Mouse (Mus musculus) adrenal gland (tissue): ENCODE measurements at regions not wholly inside any gene's neighbourhood (a gene's known extent, or its start where the extent isn't known, plus 50 kb on each side); places are given as distances from the start of the nearest gene placed in this dataset.

ENCODE experiments used
- intact Hi-C: fragments of 180-260 bp; cut with DNase I; formaldehyde crosslinking; loops from one replicate; pipeline ENCODE4 v1.15.1; 2025

DNA sequence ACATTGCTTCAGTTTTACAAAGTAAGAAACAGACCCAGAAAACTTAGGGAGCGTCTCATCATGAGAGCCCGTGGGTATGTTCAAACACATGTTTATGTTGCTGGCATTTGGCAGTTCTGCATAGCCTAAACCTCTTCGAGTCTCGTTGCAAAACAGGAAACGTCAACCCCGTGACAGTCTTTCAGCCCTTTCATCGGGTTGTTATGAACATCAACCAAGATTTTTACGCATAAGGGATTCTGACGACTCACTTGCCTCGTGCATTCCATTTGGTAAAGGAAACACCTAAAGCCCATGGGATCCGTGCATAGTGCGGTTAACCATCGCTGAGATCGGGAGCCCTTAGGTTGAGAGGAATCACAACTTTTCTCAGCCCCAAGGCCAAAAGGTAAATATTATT lies 115.7 kb downstream of the Gpam start:
- intact Hi-C loops, result no loop called here

DNA sequence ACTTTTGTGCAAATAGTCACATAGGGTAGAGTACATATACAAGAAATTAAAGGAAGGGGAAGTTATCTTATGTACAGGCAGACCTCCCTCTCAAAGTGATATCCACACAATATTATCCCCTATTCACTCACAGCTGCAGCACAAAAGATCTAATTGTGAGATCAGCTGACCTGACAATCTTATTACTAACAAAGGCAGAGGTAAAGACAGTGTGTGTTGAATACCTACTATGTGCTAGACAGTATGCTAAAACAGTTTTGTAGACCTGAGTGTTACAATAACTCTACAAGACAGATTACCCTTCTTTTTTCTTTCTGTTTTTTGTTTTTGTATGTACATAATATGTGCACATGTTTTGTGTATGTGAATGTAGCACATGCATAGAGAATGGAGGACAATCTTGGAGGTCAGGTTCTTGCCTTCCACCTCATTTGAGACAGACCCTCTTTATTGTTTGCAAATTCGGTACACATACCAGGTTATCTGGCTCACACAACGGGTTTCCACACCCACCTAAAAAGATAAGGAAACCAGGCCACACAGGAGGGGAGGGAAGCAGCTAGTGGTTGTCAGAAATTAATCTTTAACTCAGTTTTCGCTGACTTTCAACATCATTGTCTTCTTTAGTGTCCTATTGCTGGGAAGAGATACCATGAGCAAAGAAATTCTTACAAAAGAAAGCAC lies 118.4 kb downstream of the Gpam start:
- intact Hi-C loops, result no loop called here

DNA sequence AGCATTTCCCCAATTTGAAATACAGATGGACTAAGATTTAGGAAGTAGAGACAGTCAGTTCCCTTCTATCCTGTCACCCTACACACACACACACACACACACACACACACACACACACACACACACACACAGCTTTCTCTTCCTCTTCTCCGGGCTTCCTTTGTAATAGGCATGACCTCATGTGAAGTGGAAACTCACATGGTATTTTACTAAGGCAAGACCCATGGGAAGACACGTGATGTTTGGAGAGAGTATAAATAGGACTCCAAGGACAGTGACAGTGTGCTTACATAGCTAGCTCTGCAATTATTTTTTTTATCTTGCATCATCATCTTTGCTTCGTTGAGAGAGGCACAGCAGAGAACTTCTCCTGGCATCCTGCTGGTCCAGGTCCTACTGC lies 137.1 kb downstream of the Gpam start:
- intact Hi-C loops, result no loop called here

DNA sequence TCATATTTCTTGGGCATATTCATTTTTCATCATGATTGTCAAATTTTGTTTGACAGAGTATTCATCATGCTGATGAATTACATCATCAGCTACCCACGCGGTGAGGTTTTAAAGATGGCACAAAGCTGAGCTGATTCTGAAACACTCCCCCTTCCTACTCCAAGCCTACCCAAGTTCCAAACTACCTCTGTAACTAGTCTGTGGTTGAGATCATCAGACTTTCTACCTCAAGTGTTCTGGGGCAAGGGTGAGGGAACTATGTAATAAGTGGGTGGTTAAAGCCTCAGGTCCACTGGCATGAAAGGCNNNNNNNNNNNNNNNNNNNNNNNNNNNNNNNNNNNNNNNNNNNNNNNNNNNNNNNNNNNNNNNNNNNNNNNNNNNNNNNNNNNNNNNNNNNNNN lies 142.5 kb downstream of the Gpam start:
- intact Hi-C loops, result no loop called here

DNA sequence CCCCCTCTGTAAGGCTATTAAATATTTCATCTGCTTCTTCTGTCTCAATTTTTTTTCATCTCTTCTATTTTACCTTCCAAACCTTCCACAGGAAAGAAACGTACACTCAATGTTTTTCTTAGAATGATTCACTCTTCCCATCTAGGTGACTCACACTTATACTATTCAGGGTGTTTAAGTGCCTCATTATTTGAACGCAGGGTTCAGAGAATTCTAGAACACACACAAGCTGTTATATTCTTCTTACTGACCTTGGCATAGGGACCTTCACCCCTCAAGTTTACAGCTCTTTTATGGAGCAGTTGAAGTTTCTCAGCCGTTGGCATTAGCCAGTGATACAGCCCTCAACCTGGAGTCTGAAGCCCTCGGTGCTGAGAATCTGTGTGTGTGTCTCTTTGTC lies 144.2 kb downstream of the Gpam start:
- intact Hi-C loops, result no loop called here

DNA sequence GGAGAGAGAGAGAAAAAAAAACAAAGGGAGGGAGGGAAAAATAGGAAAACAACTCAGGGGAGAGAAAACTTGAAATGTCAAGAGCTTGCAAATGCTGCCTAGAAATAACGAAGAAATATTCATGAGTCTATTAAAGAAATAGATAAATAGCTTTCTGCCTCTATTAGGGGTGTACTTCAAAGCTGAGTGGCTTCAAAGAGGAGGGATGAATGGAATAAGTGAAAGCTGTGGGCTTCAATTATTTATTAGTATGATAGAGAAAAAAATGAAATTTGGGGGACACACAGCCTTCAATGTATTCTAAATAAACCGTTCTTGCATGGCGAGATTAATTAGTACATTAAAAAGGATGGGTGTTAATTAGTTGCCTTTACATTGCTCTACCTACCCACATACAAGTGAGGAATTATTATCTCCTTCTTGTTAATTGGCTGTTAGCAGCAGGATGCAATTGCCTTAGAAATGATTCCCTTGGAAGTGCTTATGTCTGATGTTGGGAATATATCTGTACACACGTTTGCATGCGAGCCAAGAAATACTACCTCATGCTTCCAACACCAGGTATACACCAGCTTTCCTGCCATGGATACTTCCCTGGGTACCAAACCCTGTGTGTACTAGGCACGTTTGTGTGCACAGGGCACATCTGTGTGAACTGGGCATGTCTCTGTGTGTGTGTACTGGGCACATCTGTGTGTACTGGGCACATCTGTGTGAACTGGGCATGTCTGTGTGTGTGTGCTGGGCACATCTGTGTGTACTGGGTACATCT lies 155.4 kb downstream of the Gpam start:
- intact Hi-C loops, result no loop called here

DNA sequence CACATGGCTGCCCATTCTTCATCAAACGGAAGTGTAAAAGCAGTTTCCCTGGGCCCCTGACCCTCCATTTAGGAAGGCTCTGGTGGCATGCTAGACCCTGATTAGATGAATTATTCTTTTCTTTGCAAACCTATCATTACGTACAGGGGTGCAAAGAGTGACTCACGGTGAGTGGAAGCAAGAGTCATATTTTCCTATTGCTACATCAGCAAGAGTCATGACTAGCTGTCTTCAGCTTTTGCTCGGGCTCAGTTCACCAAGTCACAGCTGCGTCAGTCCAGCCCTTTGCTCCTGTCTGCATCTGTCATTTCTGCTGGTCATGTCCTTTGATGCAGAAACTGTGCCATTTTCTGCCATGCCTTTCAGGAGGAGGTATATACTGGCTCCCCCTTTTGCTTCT lies 168.7 kb downstream of the Gpam start:
- intact Hi-C loops, result no loop called here

DNA sequence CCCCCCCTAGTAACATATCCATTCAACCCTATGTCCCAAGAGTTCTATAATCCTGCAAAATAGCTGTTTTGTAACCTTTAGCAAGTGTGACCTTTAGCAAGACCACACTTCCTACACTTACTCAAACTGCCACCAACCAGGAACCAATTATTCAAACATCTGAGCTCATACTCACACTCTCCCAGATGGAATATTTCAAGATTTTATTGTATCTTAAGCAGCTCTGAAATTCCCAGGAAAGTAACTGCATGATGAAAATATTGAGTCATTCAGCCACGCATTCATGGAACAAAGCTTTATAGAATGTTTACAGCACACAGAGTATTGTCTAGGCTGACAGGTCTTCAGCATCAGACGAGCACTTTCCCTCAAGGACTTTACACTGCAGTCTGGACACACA lies 171.9 kb downstream of the Gpam start:
- intact Hi-C loops, result no loop called here

DNA sequence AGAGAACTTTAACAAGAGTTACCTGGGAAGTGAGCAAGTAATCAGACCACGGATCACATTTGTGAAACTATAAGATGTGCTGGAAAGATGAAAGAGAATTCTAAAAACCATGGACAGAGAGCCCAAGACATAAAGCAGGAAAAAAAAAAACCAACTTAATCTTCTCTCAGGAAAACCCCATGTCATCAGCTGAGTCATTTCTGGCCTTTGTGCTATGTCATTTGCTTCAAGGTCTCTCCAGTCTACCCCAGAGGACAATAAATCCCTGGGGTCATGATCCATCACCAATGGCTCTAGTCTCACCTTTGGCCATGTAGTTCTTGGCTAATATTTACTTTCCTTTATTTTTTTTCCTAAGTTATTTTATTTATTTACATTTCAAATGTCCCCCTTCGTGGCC lies 174.5 kb downstream of the Gpam start:
- intact Hi-C loops, result no loop called here

DNA sequence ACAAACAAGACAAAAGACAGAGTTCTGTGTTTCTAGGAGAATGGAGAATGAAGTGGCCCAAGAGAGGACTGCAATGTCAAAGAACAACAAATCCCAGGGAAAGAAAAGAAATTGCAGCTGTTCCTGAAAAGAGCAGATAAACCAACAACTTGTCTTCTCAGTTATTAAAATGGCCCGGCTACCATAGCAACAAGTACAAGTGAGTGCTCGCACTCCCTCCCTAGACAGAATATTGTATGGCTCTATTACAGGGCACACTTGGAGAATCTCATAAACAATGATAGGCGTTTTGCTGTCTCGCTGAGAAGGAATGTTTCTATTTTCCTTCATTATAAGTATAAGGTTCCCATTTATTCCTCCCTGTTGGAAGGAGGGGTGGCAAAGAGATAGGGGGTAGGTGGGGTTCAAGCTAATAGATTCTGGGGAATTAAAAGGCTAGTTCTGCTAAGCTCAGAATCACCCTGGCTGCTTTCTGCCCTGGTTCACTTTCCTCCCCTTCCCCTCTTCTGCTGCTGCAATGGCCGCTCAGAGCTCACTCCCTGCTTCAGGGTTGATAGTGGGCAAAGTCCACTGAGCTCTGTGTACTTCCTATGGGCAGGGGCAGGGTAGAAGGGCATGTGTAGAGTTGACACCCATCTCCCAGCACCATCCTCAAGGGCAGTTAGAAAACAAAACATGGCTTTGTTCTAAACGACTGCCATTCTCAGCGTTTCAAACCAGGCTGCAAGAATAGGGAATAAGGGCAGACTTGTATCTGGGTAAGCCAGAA lies 178.5 kb downstream of the Gpam start:
- intact Hi-C loops, result no loop called here

DNA sequence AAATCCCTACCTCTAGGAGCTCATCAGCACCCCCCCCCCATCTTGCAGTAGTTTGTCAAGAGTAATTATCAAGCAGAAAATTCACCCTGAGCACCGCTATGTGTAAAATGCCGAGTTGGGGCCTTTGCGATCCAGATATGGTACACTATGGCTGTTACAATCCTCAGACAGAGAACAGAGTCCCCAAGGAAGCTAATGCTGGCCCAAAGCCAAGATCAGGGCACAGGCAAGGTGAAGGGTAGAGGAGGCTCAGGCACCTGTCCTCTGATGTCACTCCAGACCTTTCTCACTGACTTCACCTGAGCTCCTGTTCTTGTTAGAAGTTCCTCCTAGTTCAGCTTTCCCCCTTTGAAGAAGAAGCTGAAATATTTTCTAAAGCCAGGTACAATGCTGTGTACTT lies 179.5 kb downstream of the Gpam start:
- intact Hi-C loops, result no loop called here

DNA sequence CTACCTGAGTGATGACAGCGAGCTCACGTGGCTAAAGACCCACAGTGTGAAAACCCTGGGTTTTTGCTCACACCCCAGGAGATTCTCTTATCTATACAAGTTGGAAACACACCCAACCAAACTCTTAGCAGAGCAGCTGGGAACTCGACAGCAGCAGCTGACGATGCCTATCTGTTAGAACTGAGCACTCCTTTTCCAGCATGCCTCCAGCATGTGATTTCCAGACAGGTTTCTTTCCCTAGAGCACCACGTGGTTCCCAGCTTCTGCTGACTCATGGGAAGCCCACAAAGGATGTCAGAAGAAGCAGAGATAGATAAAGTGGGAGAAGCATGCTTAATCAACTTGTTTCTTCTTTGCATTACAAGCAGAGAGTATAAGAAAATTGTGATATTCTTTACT lies 194.5 kb downstream of the Gpam start:
- intact Hi-C loops, result no loop called here

DNA sequence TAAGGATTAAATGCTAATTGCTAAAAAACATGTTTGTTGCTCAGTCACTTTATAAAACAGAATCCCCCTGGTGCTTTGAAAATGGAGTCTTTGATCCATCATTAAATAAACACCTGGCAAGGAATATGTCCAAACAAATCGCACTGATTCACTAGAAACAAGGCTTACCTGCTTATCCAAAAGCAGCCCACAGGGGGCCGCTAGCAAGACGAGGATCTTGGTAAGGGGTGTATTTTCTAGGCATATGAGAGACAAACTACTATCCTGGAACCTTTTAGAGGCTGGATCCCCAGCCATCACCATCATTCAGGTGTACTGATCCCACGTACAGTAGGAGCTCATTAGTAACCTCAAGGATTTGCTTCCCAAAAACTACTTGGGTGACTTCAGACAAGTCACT lies 201.2 kb downstream of the Gpam start:
- intact Hi-C loops, result no loop called here

DNA sequence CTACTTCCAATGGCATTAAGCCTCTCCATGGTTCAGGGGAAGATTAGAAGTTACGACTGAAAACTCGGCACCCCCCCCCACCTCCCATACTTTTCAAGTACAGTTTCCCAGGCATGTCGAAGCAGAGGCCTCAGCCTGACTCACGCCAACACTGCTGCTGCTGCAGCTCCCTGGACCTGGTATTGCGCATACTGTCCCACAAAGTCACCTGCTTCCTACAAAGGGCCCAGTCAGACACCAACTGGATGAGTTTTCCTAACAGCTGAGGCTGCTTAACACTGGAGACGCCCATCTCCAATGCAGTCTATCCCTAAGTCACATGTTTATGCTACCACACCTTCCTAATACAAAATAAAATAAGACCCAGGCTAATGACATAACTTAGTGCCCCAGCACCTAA lies 207.4 kb downstream of the Gpam start:
- intact Hi-C loops, result no loop called here

DNA sequence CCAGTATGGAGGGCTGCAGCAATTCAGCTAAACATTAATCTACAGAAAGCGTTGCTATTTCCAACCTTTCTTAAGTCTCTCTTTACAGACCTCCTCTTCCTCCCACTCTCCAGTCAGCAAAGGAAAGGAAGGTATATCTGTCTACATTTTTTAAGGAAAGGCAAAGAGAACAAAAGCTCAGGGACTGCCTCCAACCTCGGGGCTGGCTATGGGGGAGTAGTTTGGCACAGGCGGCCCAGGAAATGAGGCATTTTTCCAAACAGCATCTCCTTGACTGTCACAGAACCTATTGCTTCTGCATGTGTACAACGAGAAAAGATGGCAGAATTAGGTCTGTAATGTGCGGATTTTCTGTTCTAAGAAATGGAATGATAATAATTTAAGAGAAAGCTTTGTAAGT lies 233.4 kb downstream of the Gpam start:
- intact Hi-C loops, result no loop called here

DNA sequence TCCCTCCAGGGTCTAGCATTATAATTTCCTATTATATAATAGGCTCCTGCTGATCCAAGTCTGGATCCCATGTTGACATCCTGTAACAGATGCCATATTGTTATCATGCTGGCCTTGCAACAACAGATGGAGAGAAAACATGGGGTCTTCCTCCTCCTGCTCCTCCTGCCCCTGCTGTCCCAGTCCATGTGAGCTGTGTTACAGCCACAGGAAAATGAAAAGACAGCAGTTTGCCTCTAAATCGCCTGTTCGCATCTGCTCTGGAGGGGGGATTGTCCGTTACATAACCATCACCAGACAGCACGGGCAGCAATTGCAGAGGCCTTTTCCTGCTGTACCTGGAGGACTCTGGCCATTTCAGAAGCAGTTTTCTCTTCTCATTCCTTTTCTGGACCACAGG lies 260.0 kb downstream of the Gpam start:
- intact Hi-C loops, result no loop called here

DNA sequence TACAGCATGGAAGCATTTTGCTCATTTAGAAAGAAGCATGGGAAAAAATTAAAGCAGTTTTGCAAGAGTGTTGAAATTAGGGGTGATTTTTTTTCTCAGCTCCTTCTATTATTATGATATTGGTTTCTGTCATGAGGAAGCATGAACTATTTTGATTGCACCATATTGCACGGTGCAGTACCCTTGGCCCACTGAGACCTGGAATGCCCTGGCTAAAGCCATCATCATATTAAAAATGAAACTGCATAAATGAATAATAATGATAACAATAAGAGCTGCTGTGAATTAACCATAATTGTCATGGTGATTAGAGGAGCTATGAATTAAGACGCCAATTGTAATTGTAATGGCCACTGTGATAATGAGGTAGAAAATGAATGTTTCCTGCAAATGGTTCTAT lies 271.8 kb downstream of the Gpam start:
- intact Hi-C loops, result no loop called here

DNA sequence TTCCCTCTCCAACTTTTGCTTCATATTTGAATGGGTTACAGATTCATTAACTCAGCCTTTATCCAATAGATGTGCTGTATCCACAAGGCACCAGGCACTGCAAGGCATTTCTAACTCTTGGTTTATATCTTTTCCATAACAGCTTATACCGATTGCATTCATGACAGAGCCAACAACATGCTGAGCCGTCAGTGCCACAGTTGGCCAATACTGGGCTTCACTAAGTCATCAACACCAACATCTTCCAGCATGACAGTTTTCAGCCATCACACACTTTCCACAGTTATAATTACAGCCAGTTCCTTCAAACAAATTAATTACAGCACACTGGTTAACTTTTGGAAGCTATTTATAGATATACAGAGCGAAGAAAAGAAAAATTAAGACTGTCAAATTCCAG lies 288.8 kb downstream of the Gpam start:
- intact Hi-C loops, result no loop called here

DNA sequence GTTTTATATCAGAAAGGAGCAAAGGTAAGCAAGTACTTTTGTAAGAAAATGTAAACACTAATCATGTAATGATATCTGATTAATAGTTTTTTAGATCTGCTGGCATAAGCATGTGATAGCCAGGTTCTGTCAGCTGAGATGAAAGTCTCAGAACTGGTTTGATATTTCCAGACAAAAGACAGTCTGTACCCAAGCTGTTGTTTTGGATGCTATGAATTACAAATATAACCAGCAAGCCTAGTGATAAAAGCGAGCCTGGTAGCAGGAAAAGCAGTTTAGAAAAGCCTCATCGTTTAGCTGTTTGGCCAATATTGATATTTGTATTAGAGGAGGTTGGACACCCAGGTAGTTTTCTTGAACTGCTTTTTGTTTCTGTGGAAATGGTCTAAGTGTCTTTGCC lies 290.6 kb downstream of the Gpam start:
- intact Hi-C loops, result no loop called here

DNA sequence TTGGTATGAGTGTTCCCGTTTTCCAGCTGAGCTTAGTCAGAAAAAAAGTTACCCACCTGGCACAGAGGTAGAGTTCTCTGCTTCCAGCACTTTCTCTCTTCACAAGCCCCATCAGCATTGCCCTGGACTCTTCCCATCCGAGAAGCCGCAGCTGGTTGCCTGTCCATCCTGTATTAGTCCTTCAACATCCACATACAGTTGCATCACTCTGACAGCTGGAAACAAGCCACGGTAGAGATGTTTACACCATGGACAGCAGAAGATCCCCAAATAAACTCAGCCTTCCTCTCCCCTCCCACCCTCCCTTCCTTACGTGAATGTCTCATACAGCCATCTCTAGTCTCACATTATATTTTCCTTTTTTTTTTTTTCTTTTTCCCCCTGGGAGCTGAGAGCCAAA lies 304.9 kb downstream of the Gpam start:
- intact Hi-C loops, result no loop called here

DNA sequence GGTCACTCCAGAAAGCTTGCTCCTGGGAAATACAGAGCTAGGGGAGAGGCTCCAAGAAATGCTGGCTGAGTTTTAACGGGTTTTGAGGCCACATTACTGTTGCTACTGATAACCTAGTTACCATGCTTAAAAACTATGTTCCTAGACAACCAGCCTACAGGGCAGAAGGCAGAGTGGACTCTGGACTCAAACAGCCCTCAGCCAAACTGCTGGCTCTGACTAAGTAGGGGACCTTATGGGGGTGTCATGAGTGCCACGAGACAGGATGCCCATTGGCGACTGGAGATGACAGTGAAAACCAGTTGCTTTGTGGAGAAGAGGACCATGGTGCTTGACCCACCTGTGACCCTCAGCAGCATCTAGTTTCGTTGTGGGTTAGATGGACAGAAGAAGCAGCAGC lies 306.5 kb downstream of the Gpam start:
- intact Hi-C loops, result no loop called here

DNA sequence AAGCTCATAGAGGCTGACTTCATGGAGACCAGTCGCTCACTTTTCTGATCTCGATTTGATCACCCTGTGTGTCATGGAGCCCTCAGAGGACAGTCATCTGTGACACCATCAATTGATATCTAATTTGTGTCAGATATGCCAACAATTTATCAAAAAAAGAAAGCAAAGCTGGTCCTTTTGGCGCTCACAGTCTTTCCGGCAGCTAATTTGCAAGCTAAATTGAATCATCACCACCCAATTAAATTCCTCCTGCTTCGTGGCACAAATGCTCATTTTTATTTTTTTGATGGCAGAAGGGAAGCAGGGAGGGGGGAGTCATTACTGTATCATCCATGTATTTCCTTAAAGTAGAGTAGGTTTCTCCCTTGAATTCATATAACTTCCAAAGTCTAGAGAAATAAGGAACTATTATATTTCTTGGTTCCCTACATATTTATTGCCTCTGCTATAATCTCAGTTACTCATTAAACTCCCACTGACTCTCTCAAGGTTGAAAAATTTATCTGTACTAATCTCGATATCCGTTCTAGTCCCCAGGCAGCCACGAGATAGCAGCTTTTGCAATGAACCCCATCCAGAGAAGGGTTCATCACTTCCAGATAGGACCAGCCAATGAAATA lies 325.8 kb downstream of the Gpam start:
- intact Hi-C loops, result no loop called here
